Mouse (Mus musculus): ENCODE measurements around the gene Mcts1.

Mcts1 gene

GRCm38 (mm10) chrX:38654681-38655080, 54.3 kb downstream of the Mcts1 start:
- in situ Hi-C loops (cut with MboI, MseI): loop anchor here (5.0 kb wide), 1 partner anchor 132 kb away; no protein-coding TSS in a partner anchor

GRCm38 (mm10) chrX:38656206-38656883, 56.0 kb downstream of the Mcts1 start:
- in situ Hi-C loops (cut with MboI, MseI): loop anchor here (5.0 kb wide), 1 partner anchor 134 kb away; no protein-coding TSS in a partner anchor

Data from regulatory T cell (primary cell).